Mouse (Mus musculus) liver, embryonic 14.5 days (tissue): Measurements from ENCODE around the gene Kcnj6. TPM values are rescaled to one million over a fixed set of nuclear protein-coding genes. Genes with fewer than 3 reads are reported as not detected.

ENCODE experiments used
- ATAC-seq: fragments of 200-750 bp; cut with Nextera tagmentation; 2 replicates; pipeline ENCODE4 v1.8.0; 2017; ENCODE audit warnings: moderate number of reproducible peaks, mild to moderate bottlenecking, moderate library complexity; ENCODE audit not compliant: insufficient read depth
- DNase-seq, 3 experiments: peaks; one replicate each; pipeline ENCODE4 v3.0.0-alpha.2; 2012 to 2013; ENCODE audit warnings: low read depth in 3 of 3, low spot score in 3 of 3
- H3K27ac ChIP-seq: fragments of 300-500 bp; sonication (generic); 2 replicates; pipeline ENCODE4 v1.5.1; 2014; ENCODE audit warnings: moderate library complexity, mild to moderate bottlenecking, control low read depth, inconsistent platforms
- H3K27me3 ChIP-seq: fragments of 300-500 bp; sonication (generic); 2 replicates; pipeline ENCODE4 v1.6.1; 2014; ENCODE audit warnings: mild to moderate bottlenecking, low read length, moderate library complexity; ENCODE audit not compliant: control insufficient read depth, insufficient read depth
- H3K36me3 ChIP-seq: fragments of 300-500 bp; sonication (generic); replicated peaks from 2 replicates; pipeline ENCODE4 v1.6.1; 2014; ENCODE audit warnings: low read depth; ENCODE audit not compliant: control insufficient read depth, insufficient read depth
- H3K4me1 ChIP-seq, 2 experiments: fragments of 200-500 bp in 1 of 2; fragments of 300-500 bp in 1 of 2; sonication (generic) in 1 of 2; replicated peaks; 2 replicates each; pipeline ENCODE4 v1.6.1; 2012 to 2014; ENCODE audit warnings: antibody characterized with exemption in 1 of 2, inconsistent platforms in 1 of 2, low read length in 1 of 2; ENCODE audit not compliant: control insufficient read depth in 2 of 2, insufficient read depth in 2 of 2
- H3K4me2 ChIP-seq: fragments of 300-500 bp; sonication (generic); 2 replicates; pipeline ENCODE4 v1.6.1; 2014; ENCODE audit warnings: low read depth, mild to moderate bottlenecking, control low read depth, moderate library complexity
- H3K4me3 ChIP-seq, 2 experiments: fragments of 200-500 bp in 1 of 2; fragments of 300-500 bp in 1 of 2; sonication (generic) in 1 of 2; 2 replicates each; pipeline ENCODE4 v1.5.1; 2012 to 2014; ENCODE audit warnings: low read depth in 2 of 2, low read length in 2 of 2, mild to moderate bottlenecking in 2 of 2, control low read depth in 1 of 2, inconsistent platforms in 1 of 2, moderate library complexity in 1 of 2; ENCODE audit not compliant: insufficient read depth in 1 of 2
- H3K9ac ChIP-seq: fragments of 300-500 bp; sonication (generic); replicated peaks from 2 replicates; pipeline ENCODE4 v1.6.1; 2014; ENCODE audit warnings: mild to moderate bottlenecking, control low read depth, moderate library complexity
- H3K9me3 ChIP-seq: fragments of 300-500 bp; sonication (generic); 2 replicates; pipeline ENCODE4 v1.6.1; 2016; ENCODE audit warnings: low read length, mixed read lengths; ENCODE audit not compliant: control insufficient read depth
- CTCF ChIP-seq: IDR thresholded peaks from 2 replicates; pipeline ENCODE4 v1.5.1; 2016; ENCODE audit warnings: antibody characterized with exemption, low read depth, control low read depth
- EP300 ChIP-seq: IDR thresholded peaks from 2 replicates; pipeline ENCODE4 v1.6.1; 2016; ENCODE audit warnings: antibody characterized with exemption, low read depth
- WGBS: fragments of 180-500 bp; shearing (Covaris S2); extraction: QIAGEN DNeasy Blood & Tissue Kit; methylation state at CpG from one replicate; pipeline ENCODE4 v1.1.7; 2014; ENCODE audit not compliant: insufficient replicate concordance; 5-methylcytosine and 5-hydroxymethylcytosine counted together
- polyA plus RNA-seq, 2 experiments: library from polyadenylated mRNA; depleted of rRNA in 1 of 2; stranded (reverse) in 1 of 2; unstranded in 1 of 2; fragments of >200 nt; fragmentation: Nextera tagmentation in 1 of 2; extraction: Ambion mirVana in 1 of 2; gene quantifications; 2 replicates each; pipeline versions ENCODE4 v1.2.1 to v1.2.3; 2012 to 2014

Kcnj6 gene
- polyA plus RNA-seq, 2 experiments, result not detected

DNA sequence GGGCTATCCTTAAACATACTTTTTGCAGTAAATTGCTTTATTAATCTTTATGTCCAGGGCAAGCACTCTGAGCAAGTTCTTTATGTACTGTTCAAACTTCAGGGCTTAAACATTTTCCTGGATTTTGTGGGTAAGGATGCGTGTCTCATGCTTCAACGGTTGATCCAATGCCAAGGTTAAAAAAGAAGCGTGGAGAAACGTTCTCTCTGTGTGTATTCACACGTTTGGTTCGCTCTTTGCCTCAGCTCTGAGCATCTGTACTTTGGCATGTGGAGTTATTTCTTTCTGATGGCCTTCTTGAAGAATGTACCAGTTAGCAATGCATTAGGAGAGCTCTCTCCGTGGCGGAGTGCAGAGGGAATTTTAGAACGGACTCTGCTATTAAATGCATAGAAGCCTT, 163.0 kb downstream of the Kcnj6 start:
- TF ChIP-seq EP300 (no peak), CTCF (no peak)
- Histone ChIP-seq H3K36me3 (no peaks in the 10 kb centered on the region), H3K9me3 (no peaks in the 10 kb centered on the region), H3K9ac (no peak overlapping the region), H3K4me2 (no peak overlapping the region), H3K27me3 (no peaks in the 10 kb centered on the region), H3K4me1 (no peaks in the 10 kb centered on the region), H3K27ac (no peak overlapping the region), H3K4me3 (no peak overlapping the region)
- 70% methylated on average over 9 of the region's 9 CpGs for WGBS
- ATAC-seq (no peak), DNase-seq (no peak)

DNA sequence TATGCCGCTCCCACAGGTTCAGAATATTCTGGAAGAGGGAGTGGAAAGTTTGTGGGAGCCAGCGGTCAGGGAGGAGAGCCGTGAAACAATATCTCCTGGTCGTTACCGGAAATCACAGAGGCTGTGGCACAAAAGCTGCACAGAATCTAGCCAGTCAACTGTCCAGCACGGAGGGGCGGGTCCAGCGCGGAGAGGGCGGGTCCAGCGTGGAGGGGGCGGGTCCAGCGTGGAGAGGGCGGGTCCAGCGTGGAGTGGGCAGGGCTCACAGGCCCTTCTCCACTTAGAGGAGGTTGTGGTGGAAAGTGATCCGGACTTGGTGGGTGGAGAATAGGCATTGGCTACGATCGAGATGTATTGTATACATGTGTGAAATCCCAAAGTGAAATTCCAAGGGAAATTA, 169.3 kb downstream of the Kcnj6 start:
- TF ChIP-seq EP300, result no peak
- no peak for TF ChIP-seq CTCF
- Histone ChIP-seq H3K27me3 (no peaks in the 10 kb centered on the region), H3K4me2 (no peak overlapping the region), H3K27ac (no peak overlapping the region), H3K9ac (no peak overlapping the region), H3K9me3 (no peaks in the 10 kb centered on the region), H3K4me1 (no peaks in the 10 kb centered on the region), H3K4me3 (no peak overlapping the region), H3K36me3 (no peaks in the 10 kb centered on the region)
- ATAC-seq (no peak), DNase-seq (no peak)
- WGBS, result 67% methylated on average over 18 of the region's 18 CpGs

DNA sequence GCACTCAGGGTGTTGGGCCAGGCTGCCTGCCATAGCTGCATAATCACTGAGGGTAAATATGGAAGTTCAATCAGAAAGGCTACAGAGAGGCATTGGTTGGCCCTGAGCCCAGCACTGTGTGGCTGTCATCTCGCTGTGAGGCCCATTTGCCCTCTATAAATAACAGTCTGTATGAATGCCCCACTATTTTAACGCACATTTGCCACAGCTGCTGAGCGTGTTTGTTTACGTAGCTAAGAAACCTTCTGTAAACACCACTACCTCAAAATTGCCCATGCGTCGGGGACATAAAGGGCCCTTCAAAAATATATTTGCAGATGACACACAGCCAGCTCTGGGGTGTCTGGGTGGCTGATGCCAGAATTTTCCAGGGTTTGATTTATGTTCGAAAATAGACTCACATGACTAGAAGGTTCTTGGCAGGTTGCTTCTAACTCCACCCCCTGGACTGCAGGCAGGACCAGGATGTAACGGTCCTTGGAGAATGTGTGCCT, 170.4 kb downstream of the Kcnj6 start:
- 63% methylated on average over 8 of the region's 8 CpGs for WGBS
- TF ChIP-seq CTCF (no peak), EP300 (no peak)
- no peak overlapping the region for H3K27ac ChIP-seq
- H3K27me3 ChIP-seq, result no peaks in the 10 kb centered on the region
- H3K9ac ChIP-seq, result no peak overlapping the region
- H3K4me1 ChIP-seq, result no peaks in the 10 kb centered on the region
- no peak overlapping the region for H3K4me3 ChIP-seq
- DNase-seq (no peak), ATAC-seq (no peak)
- H3K36me3 ChIP-seq, result no peaks in the 10 kb centered on the region
- no peaks in the 10 kb centered on the region for H3K9me3 ChIP-seq
- no peak overlapping the region for H3K4me2 ChIP-seq

DNA sequence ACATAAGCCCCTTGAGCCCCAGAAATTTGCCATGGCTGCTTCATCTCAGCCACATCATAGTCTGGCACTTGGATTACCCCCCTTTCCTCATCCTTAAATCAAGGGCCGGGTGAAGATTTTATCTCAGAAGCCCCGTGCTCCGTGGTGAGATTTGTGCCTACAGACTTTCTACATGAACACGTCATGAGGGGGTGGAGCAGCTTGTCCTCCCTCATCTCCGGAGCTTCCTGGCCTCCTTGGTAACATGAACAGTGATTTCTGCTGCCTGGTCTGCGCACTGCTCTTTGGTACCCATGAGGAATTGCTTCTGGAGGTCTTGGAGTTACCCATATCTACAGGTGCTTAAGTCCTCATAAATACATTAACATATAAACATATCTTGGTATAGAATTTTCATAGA, 172.2 kb downstream of the Kcnj6 start:
- H3K4me3 ChIP-seq, result no peak overlapping the region
- ATAC-seq, result no peak

DNA sequence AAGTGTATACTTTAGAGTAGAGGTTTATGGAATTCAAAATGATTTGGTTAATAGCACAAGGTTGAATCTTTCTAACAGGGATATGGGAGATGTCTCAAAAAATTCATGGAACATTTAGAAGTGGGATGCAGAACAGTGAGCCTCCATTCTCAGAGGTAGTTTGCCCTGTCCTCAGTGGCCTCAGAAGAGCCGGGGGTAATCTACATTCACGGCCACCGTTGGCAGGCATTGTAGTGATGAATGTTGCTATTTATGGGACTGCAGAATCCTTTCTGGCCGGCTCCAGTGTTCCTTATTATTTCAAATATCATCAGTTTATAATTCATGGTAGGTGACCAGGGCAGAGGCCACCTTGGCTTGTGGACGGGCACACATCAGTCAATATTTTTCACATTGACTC, 174.9 kb downstream of the Kcnj6 start:
- Histone ChIP-seq H3K27me3 (no peaks in the 10 kb centered on the region), H3K27ac (no peak overlapping the region), H3K4me3 (no peak overlapping the region), H3K4me2 (no peak overlapping the region), H3K36me3 (no peaks in the 10 kb centered on the region), H3K4me1 (no peaks in the 10 kb centered on the region), H3K9me3 (no peaks in the 10 kb centered on the region), H3K9ac (no peak overlapping the region)
- 55% methylated on average over 5 of the region's 5 CpGs for WGBS
- ATAC-seq, result no peak
- DNase-seq, result no peak
- TF ChIP-seq EP300, result no peak
- no peak for TF ChIP-seq CTCF

More for the DNA sequence above, 172.2 kb downstream of the Kcnj6 start:
- Histone ChIP-seq H3K27ac (no peak overlapping the region), H3K9me3 (no peaks in the 10 kb centered on the region), H3K36me3 (no peaks in the 10 kb centered on the region), H3K4me1 (no peaks in the 10 kb centered on the region), H3K4me2 (no peak overlapping the region), H3K27me3 (no peaks in the 10 kb centered on the region), H3K9ac (no peak overlapping the region)
- WGBS, result 51% methylated on average over 6 of the region's 6 CpGs
- TF ChIP-seq CTCF (no peak), EP300 (no peak)
- DNase-seq, result no peak
